Mouse (Mus musculus): ENCODE data around the gene Gapvd1.
"Not testable (repeated sequence)": the region's sequence is repeated elsewhere in the genome, so short reads cannot be mapped to it uniquely, and the experiment has no call there.

Gapvd1 gene

GRCm38 (mm10) chr2:34754551-34755358 lies at the start of gene Gapvd1:
Gene Gapvd1 (minus strand): TSS chr2:34755232.
- DNase-seq (ENCODE audit: low spot score) = no peak

GRCm38 (mm10) chr2:34804815-34805214 lies 49.8 kb upstream of the Gapvd1 start:
- no peak for DNase-seq (ENCODE audit: low spot score)

- DNase-seq (ENCODE audit: low spot score) = no peak
These were observed 49.1 kb upstream of the Gapvd1 start for GRCm38 (mm10) chr2:34804172-34804571.

- DNase-seq (ENCODE audit: low spot score) = no peak
These were observed 48.7 kb upstream of the Gapvd1 start for GRCm38 (mm10) chr2:34803746-34804145.

GRCm38 (mm10) chr2:34802565-34803245 lies 47.7 kb upstream of the Gapvd1 start:
- DNase-seq (ENCODE audit: low spot score) = not testable (repeated sequence)

- peak; percentile 93 for DNase-seq (ENCODE audit: low spot score)
These were observed 46.8 kb upstream of the Gapvd1 start for GRCm38 (mm10) chr2:34801516-34802482.

GRCm38 (mm10) chr2:34800371-34800770 lies 45.3 kb upstream of the Gapvd1 start:
- no peak for DNase-seq (ENCODE audit: low spot score)

GRCm38 (mm10) chr2:34799357-34800256 lies 44.6 kb upstream of the Gapvd1 start, which contains the start of gene Rabepk:
Gene Rabepk (minus strand): TSS chr2:34799912.
- peak; percentile 32 for DNase-seq (ENCODE audit: low spot score)

- DNase-seq (ENCODE audit: low spot score) = no peak
These were observed 40.4 kb upstream of the Gapvd1 start for GRCm38 (mm10) chr2:34795426-34795825.

GRCm38 (mm10) chr2:34794511-34794910 lies 39.5 kb upstream of the Gapvd1 start:
- DNase-seq (ENCODE audit: low spot score) = no peak

GRCm38 (mm10) chr2:34792543-34792942 lies 37.5 kb upstream of the Gapvd1 start:
- not testable (repeated sequence) for DNase-seq (ENCODE audit: low spot score)

- DNase-seq (ENCODE audit: low spot score) = no peak
These were observed 35.2 kb upstream of the Gapvd1 start for GRCm38 (mm10) chr2:34790282-34790681.

GRCm38 (mm10) chr2:34784085-34784484 lies 29.1 kb upstream of the Gapvd1 start:
- DNase-seq (ENCODE audit: low spot score) = no peak

- no peak for DNase-seq (ENCODE audit: low spot score)
These were observed 28.3 kb upstream of the Gapvd1 start for GRCm38 (mm10) chr2:34783064-34784020.

GRCm38 (mm10) chr2:34777237-34777868 lies 22.3 kb upstream of the Gapvd1 start:
- DNase-seq (ENCODE audit: low spot score) = no peak

- no peak for DNase-seq (ENCODE audit: low spot score)
These were observed 19.5 kb upstream of the Gapvd1 start for GRCm38 (mm10) chr2:34774493-34774892.

- DNase-seq (ENCODE audit: low spot score) = no peak
These were observed 18.6 kb upstream of the Gapvd1 start for GRCm38 (mm10) chr2:34773673-34774072.

- DNase-seq (ENCODE audit: low spot score) = no peak
These were observed 17.5 kb upstream of the Gapvd1 start for GRCm38 (mm10) chr2:34772252-34773235.

All from urinary bladder, postnatal 10 days (tissue).